Mouse (Mus musculus) ES-E14 (cell line): ENCODE results near the gene Atxn1. TPM values are rescaled to one million over a fixed set of nuclear protein-coding genes. Genes with fewer than 3 reads are reported as not detected.

Experiments used
- DNase-seq: peaks from one replicate; pipeline ENCODE4 v3.0.0-alpha.2; 2013; ENCODE audit warnings: low read depth, low spot score
- H3K27ac ChIP-seq: 2 replicates; pipeline ENCODE4 v1.5.1; 2012; ENCODE audit warnings: low read depth, mild to moderate bottlenecking, low read length, moderate library complexity, mixed read lengths; ENCODE audit not compliant: poor library complexity, insufficient read depth, severe bottlenecking
- H3K36me3 ChIP-seq: 2 replicates; pipeline ENCODE4 v1.6.1; 2012; ENCODE audit warnings: mild to moderate bottlenecking, low read length, moderate library complexity, mixed read lengths; ENCODE audit not compliant: control insufficient read depth, poor library complexity, insufficient read depth, severe bottlenecking
- H3K4me1 ChIP-seq, 2 experiments: fragments of 150-350 bp in 1 of 2; sonication (generic) in 1 of 2; 2 replicates each; pipeline ENCODE4 v1.6.1; 2012; ENCODE audit warnings: low read length in 2 of 2, mild to moderate bottlenecking in 1 of 2, mixed read lengths in 1 of 2; ENCODE audit not compliant: control insufficient read depth in 2 of 2, insufficient read depth in 2 of 2, poor library complexity in 1 of 2
- H3K4me3 ChIP-seq, 2 experiments: fragments of 150-350 bp in 1 of 2; sonication (generic) in 1 of 2; 2 replicates each; pipeline ENCODE4 v1.5.1; 2012; ENCODE audit warnings: low read length in 2 of 2, low read depth in 1 of 2, mild to moderate bottlenecking in 1 of 2, mixed read lengths in 1 of 2; ENCODE audit not compliant: insufficient read depth in 1 of 2, poor library complexity in 1 of 2, severe bottlenecking in 1 of 2
- H3K9ac ChIP-seq: 2 replicates; pipeline ENCODE4 v1.6.1; 2012; ENCODE audit warnings: low read depth, mild to moderate bottlenecking, low read length, mixed read lengths; ENCODE audit not compliant: poor library complexity, insufficient read depth, severe bottlenecking
- H3K9me3 ChIP-seq: fragments of 150-350 bp; sonication (generic); 2 replicates; pipeline ENCODE4 v1.6.1; 2012; ENCODE audit warnings: low read depth, mild to moderate bottlenecking, low read length; ENCODE audit not compliant: control insufficient read depth, insufficient read depth
- CHD2 ChIP-seq: IDR thresholded peaks from 2 replicates; pipeline ENCODE4 v1.6.1; 2014; ENCODE audit warnings: mild to moderate bottlenecking, low read depth, low read length, inconsistent platforms
- HCFC1 ChIP-seq: IDR thresholded peaks from 2 replicates; pipeline ENCODE4 v1.6.1; 2012; ENCODE audit warnings: low read length, inconsistent platforms, borderline replicate concordance; ENCODE audit not compliant: insufficient read depth
- MAFK ChIP-seq: IDR thresholded peaks from 2 replicates; pipeline ENCODE4 v1.6.1; 2014; ENCODE audit warnings: mild to moderate bottlenecking, low read depth, low read length, inconsistent platforms; ENCODE audit not compliant: insufficient read depth
- ZC3H11A ChIP-seq: IDR thresholded peaks from 2 replicates; pipeline ENCODE4 v1.6.1; 2012; ENCODE audit warnings: low read depth, mild to moderate bottlenecking, inconsistent platforms, low read length, borderline replicate concordance
- ZNF384 ChIP-seq: IDR thresholded peaks from 2 replicates; pipeline ENCODE4 v1.6.1; 2012; ENCODE audit warnings: low read depth, low read length, inconsistent platforms
- in situ Hi-C, 2 experiments: fragments of 600-800 bp; cut with MboI; formaldehyde crosslinking; loops; one replicate each; pipeline ENCODE4 v1.15.1; 2025; ENCODE audit warnings: low sequenced_read_pairs in 2 of 2, inconsistent platforms in 1 of 2; ENCODE audit not compliant: unreplicated experiment in 2 of 2
- total RNA-seq: library from RNA; depleted of rRNA; stranded (reverse); fragments of 300-350 nt; gene quantifications from 2 replicates; pipeline ENCODE4 v1.2.3, GENCODE M21; 2012

The Atxn1 gene
- total RNA-seq, 1 experiment, result 7.8 TPM

DNA sequence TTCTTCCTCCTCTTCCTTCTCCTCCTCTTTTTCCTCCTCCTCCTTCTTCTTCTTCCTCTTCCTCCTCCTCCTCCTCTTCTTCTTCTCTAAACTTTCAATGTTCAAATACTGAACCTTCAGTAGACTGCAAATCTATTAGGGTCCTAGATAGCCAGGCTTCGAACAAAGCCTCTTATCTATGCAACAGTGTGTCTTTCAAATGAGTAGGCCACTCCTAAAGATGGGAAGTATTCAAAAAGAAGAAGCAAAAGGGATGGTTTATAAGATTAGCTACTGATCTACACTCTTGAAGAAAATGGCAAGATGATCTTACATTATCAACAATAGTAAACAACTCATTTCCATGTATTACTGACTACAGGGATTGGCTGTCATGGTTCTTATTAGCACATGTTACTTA lies 326.5 kb downstream of the Atxn1 start:
- no peaks in the 10 kb centered on the region for H3K36me3 ChIP-seq
- no peak for DNase-seq
- H3K27ac ChIP-seq, result no peak overlapping the region
- no peak overlapping the region for H3K4me3 ChIP-seq
- TF ChIP-seq CHD2 (no peak), HCFC1 (no peak), ZNF384 (no peak), ZC3H11A (no peak), MAFK (no peak)
- no peaks in the 10 kb centered on the region for H3K4me1 ChIP-seq
- no peak overlapping the region for H3K9ac ChIP-seq
- H3K9me3 ChIP-seq, result no peaks in the 10 kb centered on the region
- in situ Hi-C loops, result no loop called here

DNA sequence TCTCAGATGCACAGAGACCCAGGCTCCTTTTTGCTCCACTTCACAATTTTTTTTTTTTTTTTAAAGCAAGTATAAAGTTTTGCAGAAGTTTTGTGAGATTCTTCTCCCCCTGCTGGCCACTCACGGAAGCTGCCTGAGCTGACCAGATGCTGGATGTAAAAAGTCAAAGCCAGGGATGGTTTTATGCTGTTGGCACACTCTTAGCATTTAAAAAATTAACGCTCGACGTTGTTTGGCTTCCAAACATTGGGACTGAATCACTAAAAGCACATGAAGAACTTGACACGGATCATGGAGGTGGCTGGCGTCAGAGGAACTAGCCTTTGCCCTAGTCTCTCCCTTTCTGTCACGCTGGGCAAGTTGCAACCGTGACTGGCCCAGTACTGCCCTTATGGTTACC lies 327.5 kb downstream of the Atxn1 start:
- in situ Hi-C loops, result no loop called here
- Histone ChIP-seq H3K36me3 (no peaks in the 10 kb centered on the region), H3K4me1 (no peaks in the 10 kb centered on the region), H3K4me3 (no peak overlapping the region), H3K27ac (no peak overlapping the region), H3K9me3 (no peaks in the 10 kb centered on the region), H3K9ac (no peak overlapping the region)
- DNase-seq, result no peak
- no peak for TF ChIP-seq CHD2
- TF ChIP-seq ZNF384, result peak; percentile 87
- no peak for TF ChIP-seq ZC3H11A
- TF ChIP-seq HCFC1, result no peak

DNA sequence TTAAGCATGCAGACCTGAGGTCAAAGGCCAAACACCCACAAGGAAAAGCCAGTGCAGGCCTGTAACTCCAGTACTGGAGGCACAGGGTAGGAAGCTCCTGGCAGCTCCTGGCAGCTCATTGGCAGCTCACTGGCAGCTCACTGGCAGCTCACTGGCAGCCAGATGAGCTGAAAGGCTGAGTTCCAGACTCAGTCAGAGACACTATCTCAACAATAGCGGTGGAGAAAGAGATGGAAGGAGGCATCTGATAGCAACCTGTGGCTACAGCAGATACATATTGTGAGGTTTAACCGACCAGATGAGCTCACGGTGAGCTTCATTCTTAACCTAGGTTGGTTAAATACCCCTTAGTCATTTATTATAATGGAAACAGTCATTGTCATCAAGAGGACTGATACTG lies 328.4 kb downstream of the Atxn1 start:
- Histone ChIP-seq H3K27ac (no peak overlapping the region), H3K36me3 (no peaks in the 10 kb centered on the region), H3K4me1 (no peaks in the 10 kb centered on the region), H3K9ac (no peak overlapping the region), H3K4me3 (no peak overlapping the region), H3K9me3 (no peaks in the 10 kb centered on the region)
- no peak for TF ChIP-seq HCFC1
- TF ChIP-seq MAFK, result no peak
- TF ChIP-seq CHD2, result no peak
- TF ChIP-seq ZNF384, result no peak
- TF ChIP-seq ZC3H11A, result no peak
- in situ Hi-C loops, result no loop called here
- DNase-seq, result no peak

DNA sequence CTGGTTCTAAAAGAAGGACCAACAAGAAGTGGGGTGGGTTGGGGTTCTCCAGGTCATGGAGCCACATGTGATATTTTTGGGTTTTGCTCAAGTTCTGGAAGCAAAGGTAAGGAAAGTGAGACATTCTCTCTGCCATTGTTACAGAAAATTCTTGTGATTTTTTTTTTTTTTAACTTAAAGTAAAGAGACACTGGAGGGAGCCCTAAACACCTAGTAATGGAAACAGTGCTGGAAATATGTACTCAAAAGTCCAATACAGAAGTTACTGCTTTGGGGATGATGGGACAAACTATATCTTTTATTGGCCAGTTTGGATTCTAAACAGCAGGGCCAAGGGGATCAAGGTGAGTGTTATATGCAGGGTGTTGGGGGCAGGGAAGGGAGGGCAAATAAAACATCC lies 330.9 kb downstream of the Atxn1 start:
- DNase-seq, result no peak
- Histone ChIP-seq H3K9me3 (no peaks in the 10 kb centered on the region), H3K36me3 (no peaks in the 10 kb centered on the region), H3K9ac (no peak overlapping the region), H3K4me3 (no peak overlapping the region), H3K27ac (no peak overlapping the region), H3K4me1 (no peaks in the 10 kb centered on the region)
- in situ Hi-C loops, result no loop called here
- no peak for TF ChIP-seq ZC3H11A
- TF ChIP-seq CHD2, result no peak
- no peak for TF ChIP-seq MAFK
- TF ChIP-seq ZNF384, result no peak
- TF ChIP-seq HCFC1, result no peak

DNA sequence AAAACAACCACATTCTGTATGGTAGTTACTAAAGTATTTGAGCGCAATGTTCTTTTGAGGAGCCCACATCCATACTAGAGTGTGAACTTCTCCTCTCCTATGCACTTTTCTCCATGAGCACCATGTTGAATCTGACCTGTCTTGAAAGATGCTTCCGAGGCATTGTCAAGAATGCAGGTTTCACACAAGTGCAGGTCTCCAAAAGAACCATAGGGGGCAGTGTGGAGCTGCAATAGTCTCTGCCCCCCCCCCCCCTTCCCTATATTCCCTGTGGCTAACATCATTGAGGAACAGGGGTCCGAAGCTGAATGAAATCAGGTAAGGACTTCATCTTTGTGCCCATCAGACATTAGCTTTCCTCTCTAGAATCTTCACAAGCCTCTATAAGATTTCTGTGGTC lies 332.7 kb downstream of the Atxn1 start:
- in situ Hi-C loops, result no loop called here
- TF ChIP-seq HCFC1 (no peak), ZNF384 (no peak), MAFK (no peak), CHD2 (no peak), ZC3H11A (no peak)
- H3K4me3 ChIP-seq, result no peak overlapping the region

More for the DNA sequence above, 332.7 kb downstream of the Atxn1 start:
- H3K9me3 ChIP-seq, result no peaks in the 10 kb centered on the region
- H3K4me1 ChIP-seq, result no peaks in the 10 kb centered on the region
- no peak overlapping the region for H3K27ac ChIP-seq
- no peak for DNase-seq
- no peak overlapping the region for H3K9ac ChIP-seq
- no peaks in the 10 kb centered on the region for H3K36me3 ChIP-seq
